Mouse (Mus musculus): Measurements from ENCODE around the gene Lhx2.

The Lhx2 gene

GRCm38 (mm10) chr2:38346881-38347764 is 8.0 kb downstream of the Lhx2 start:
- DNase-seq (ENCODE audit: low read depth, low spot score), result no peak

GRCm38 (mm10) chr2:38347811-38348551 is 8.9 kb downstream of the Lhx2 start:
- no peak for DNase-seq (ENCODE audit: low read depth, low spot score)

GRCm38 (mm10) chr2:38348660-38349420 is 9.8 kb downstream of the Lhx2 start:
- no peak for DNase-seq (ENCODE audit: low read depth, low spot score)

- DNase-seq (ENCODE audit: low read depth, low spot score), result no peak
Observed at GRCm38 (mm10) chr2:38349447-38350350, 10.6 kb downstream of the Lhx2 start.

GRCm38 (mm10) chr2:38350386-38350785 is 11.3 kb downstream of the Lhx2 start:
- no peak for DNase-seq (ENCODE audit: low read depth, low spot score)

GRCm38 (mm10) chr2:38350796-38351195 is 11.7 kb downstream of the Lhx2 start:
- DNase-seq (ENCODE audit: low read depth, low spot score), result peak; percentile 23

- DNase-seq (ENCODE audit: low read depth, low spot score), result no peak
Observed at GRCm38 (mm10) chr2:38351641-38352320, 12.7 kb downstream of the Lhx2 start.

- DNase-seq (ENCODE audit: low read depth, low spot score), result no peak
Observed at GRCm38 (mm10) chr2:38352321-38353007, 13.4 kb downstream of the Lhx2 start.

GRCm38 (mm10) chr2:38353008-38353379 is 13.9 kb downstream of the Lhx2 start:
- DNase-seq (ENCODE audit: low read depth, low spot score), result no peak

GRCm38 (mm10) chr2:38353664-38354063 is 14.6 kb downstream of the Lhx2 start:
- DNase-seq (ENCODE audit: low read depth, low spot score), result no peak

- no peak for DNase-seq (ENCODE audit: low read depth, low spot score)
Observed at GRCm38 (mm10) chr2:38354179-38354716, 15.2 kb downstream of the Lhx2 start.

- DNase-seq (ENCODE audit: low read depth, low spot score), result no peak
Observed at GRCm38 (mm10) chr2:38354717-38355510, 15.8 kb downstream of the Lhx2 start.

- no peak for DNase-seq (ENCODE audit: low read depth, low spot score)
Observed at GRCm38 (mm10) chr2:38355731-38356427, 16.8 kb downstream of the Lhx2 start.

GRCm38 (mm10) chr2:38356428-38357260 is 17.6 kb downstream of the Lhx2 start:
- DNase-seq (ENCODE audit: low read depth, low spot score), result no peak

GRCm38 (mm10) chr2:38357294-38358246 is 18.5 kb downstream of the Lhx2 start:
- no peak for DNase-seq (ENCODE audit: low read depth, low spot score)

GRCm38 (mm10) chr2:38358611-38359010 is 19.5 kb downstream of the Lhx2 start:
- DNase-seq (ENCODE audit: low read depth, low spot score), result no peak
